In the genomic region with DNA sequence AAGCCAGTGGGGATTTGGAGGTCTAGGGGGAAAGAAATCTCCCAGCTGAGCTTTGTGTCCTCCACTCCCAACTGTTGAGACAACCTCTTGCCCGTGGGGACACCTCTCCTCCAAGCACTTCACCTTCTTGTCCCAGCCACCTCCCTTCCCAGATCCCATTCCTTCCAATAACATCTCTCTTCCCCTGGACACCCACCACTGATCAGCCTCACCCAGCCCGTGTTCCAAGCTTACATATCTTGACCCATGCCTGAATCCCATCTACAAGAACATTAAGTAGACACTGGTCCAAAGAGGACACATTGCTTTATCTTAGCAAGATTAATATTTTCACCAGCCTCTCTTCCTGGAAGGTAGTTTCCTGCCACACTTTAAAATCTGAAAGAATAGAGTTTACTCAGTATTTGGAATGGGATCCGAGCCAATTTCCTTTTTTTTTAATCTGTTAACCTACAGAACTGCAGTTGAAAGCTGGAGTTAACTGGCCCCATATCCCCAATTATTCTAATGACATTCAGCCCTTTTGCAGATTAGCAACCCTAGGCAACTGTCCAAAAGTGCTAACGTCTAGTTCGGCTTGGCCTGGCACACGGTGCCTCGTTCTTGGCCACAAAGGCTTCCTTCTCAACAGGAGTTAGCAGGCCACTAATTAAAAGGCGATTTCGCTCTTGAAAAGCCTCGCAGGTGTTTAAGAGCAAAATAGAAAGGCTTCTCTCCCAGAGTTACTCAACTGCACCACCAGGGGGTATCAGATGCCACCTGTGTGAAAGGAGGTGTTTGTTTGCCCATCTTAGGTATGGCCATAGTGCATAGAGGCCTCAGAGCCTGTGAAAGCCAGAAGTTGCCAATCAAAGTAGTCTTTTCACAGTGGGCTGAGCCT, we compare ENCODE assay signal across 8 mouse cellular contexts. TPM values are rescaled to one million over a fixed set of nuclear protein-coding genes. Genes with fewer than 3 reads are reported as not detected.
DNase-seq lines count a peak whose midpoint lies in the region; ATAC-seq lines count a peak whose summit lies in the region.

No protein-coding gene starts in this region.

- no peaks in the 10 kb centered on the region for H3K27me3 ChIP-seq in splenic B cell, adult 2 months (ENCODE audit: control insufficient read depth, insufficient read depth, low read length, poor library complexity, severe bottlenecking)

- H3K36me3 ChIP-seq in splenic B cell, adult 2 months (ENCODE audit: control insufficient read depth, insufficient read depth, low read length, poor library complexity, severe bottlenecking): no peaks in the 10 kb centered on the region

- peak; percentile 44 for DNase-seq in embryo, embryonic 10 days (ENCODE audit: low spot score)
- no peak for DNase-seq in embryo, embryonic 9.5 days (ENCODE audit: extremely low spot score)
- DNase-seq in 416B (ENCODE audit: low read depth): peak; percentile 70
- peak; percentile 63 for DNase-seq in cerebellum, adult 11-12 months
- DNase-seq in lung, postnatal 14 days: peak; percentile 49
- DNase-seq in splenic B cell, adult 2 months (ENCODE audit: low read depth, low spot score): peak; percentile 83
- DNase-seq in layer of hippocampus, adult 9-11 months: no peak

- ATAC-seq in hematopoietic stem cell, adult 5-6 weeks (replicated peaks in 1 of 2; ENCODE audit: insufficient read depth in 1 of 2, low FRiP score in 2 of 2, low TSS enrichment in 1 of 2, low read depth in 1 of 2, poor library complexity in 2 of 2, severe bottlenecking in 2 of 2): peak; percentile 46 to 59

RNA-seq across cellular contexts. Expression of gene Lrrc8c, which starts 26.6 kb away (rescaled TPM):
- 12.5 and 17.3 TPM in 2 replicates for total RNA-seq in hematopoietic stem cell, adult 5-6 weeks (2017)

Comparison
In these comparisons a context has a peak if more than half of its experiments do, and no peak if none do; other contexts are left out.
1. DNase-seq: peak in embryo, embryonic 10 days (single experiment), 416B (single experiment), cerebellum, adult 11-12 months (single experiment), lung, postnatal 14 days (single experiment) and splenic B cell, adult 2 months (single experiment); none in embryo, embryonic 9.5 days (single experiment) and layer of hippocampus, adult 9-11 months (single experiment).